Comparison of ENCODE assay signal across 8 mouse cellular contexts in the genomic region with DNA sequence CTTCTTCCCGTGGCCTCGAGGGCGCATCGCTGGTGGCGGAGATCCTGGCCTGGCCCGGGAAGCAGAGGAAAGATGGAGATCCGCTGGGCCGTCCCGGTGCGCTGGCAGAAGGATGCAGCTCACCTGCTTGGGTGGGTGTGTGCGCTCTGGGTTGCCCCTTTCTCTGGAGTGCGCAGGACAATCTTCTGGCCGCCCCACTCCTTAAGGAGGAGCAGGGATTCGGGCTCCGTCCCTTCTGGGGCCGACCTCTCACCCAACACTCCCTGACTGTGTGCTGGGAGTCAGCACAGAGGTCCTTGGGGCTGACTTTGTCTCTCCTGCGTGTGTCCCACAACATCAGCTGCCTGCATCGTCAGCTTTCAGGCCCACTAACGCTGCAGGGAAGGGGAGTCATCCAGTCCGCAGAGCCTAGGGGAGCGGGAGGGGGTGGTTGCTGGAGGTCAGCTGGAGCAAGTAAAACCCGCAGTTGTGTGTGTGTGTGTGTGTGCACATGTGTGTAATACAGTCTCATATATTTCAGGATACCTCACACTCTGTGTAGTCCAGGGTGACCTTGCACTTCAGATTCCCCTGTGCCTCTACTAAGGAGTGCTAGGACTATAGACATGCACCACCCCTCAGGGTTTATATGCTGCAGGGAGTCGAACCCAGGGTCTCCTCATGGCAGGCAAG. TPM values are rescaled to one million over a fixed set of nuclear protein-coding genes. Genes with fewer than 3 reads are reported as not detected.
DNase-seq lines count a peak whose midpoint lies in the region; ATAC-seq and TF ChIP-seq lines count a peak whose summit lies in the region.

No protein-coding gene starts in this region.

- H3K36me3 ChIP-seq in kidney, postnatal 0 days (ENCODE audit: insufficient read depth, low read length) = no peaks in the 10 kb centered on the region
- no peaks in the 10 kb centered on the region for H3K36me3 ChIP-seq in embryonic facial prominence, embryonic 10.5 days (replicated peaks)
- H3K36me3 ChIP-seq in intestine, embryonic 14.5 days (ENCODE audit: control insufficient read depth, insufficient read depth, low read length) = no peaks in the 10 kb centered on the region
- H3K36me3 ChIP-seq in midbrain, postnatal 0 days (ENCODE audit: insufficient read depth, low read length) = no peaks in the 10 kb centered on the region

- peak overlapping the region; percentile 98 for H3K4me2 ChIP-seq in kidney, postnatal 0 days (ENCODE audit: low read length)
- peak overlapping the region; percentile 82 for H3K4me2 ChIP-seq in intestine, embryonic 14.5 days (ENCODE audit: low read length)
- H3K4me2 ChIP-seq in midbrain, postnatal 0 days (ENCODE audit: low read depth, low read length, poor library complexity, severe bottlenecking) = peak overlapping the region; percentile 89

- peak; percentile 44; the same call in 1 of the 2 replicates for ATAC-seq in kidney, postnatal 0 days (replicated peaks; ENCODE audit: low FRiP score, low read depth)
- peak; percentile 51; the same call in 1 of the 2 replicates for ATAC-seq in intestine, embryonic 14.5 days (replicated peaks; ENCODE audit: low FRiP score, low TSS enrichment, low read depth)
- peak; percentile 52 for ATAC-seq in midbrain, postnatal 0 days (ENCODE audit: low FRiP score)

- peak overlapping the region; percentile 57 for H3K9ac ChIP-seq in kidney, postnatal 0 days (ENCODE audit: low read depth, low read length)
- H3K9ac ChIP-seq in intestine, embryonic 14.5 days (ENCODE audit: low read length) = peak overlapping the region; percentile 56
- peak overlapping the region; percentile 61 for H3K9ac ChIP-seq in midbrain, postnatal 0 days (replicated peaks; ENCODE audit: low read length, poor library complexity, severe bottlenecking)

- TF ChIP-seq CTCF in kidney, postnatal 0 days (IDR thresholded peaks at IDR 0.05; ENCODE audit: low read depth) = no peak
- TF ChIP-seq CTCF in midbrain, postnatal 0 days (IDR thresholded peaks at IDR 0.05) = no peak

- H3K27me3 ChIP-seq in kidney, postnatal 0 days (ENCODE audit: insufficient read depth, low read length) = 0 out of 2 replicates have a peak, but pooled peaks cover 3% of the 10 kb centered on the region
- peaks cover 86% of the 10 kb centered on the region for H3K27me3 ChIP-seq in embryonic facial prominence, embryonic 10.5 days (replicated peaks; ENCODE audit: low read depth, poor library complexity, severe bottlenecking)
- H3K27me3 ChIP-seq in intestine, embryonic 14.5 days (replicated peaks; ENCODE audit: control insufficient read depth, insufficient read depth, low read length) = 0 out of 2 replicates have a peak, but pooled peaks cover 3% of the 10 kb centered on the region
- H3K27me3 ChIP-seq in midbrain, postnatal 0 days (ENCODE audit: insufficient read depth, low read length) = 0 out of 2 replicates have a peak, but pooled peaks cover 4% of the 10 kb centered on the region

- H3K4me1 ChIP-seq in kidney, postnatal 0 days (replicated peaks; ENCODE audit: insufficient read depth, low read length) = no peaks in the 10 kb centered on the region
- peaks cover 20% of the 10 kb centered on the region for H3K4me1 ChIP-seq in embryonic facial prominence, embryonic 10.5 days
- 0 out of 2 replicates have a peak, but pooled peaks cover 6% of the 10 kb centered on the region for H3K4me1 ChIP-seq in intestine, embryonic 14.5 days (replicated peaks; ENCODE audit: control insufficient read depth, insufficient read depth, low read length)
- peaks cover 6% of the 10 kb centered on the region; the same call in 1 of the 2 replicates for H3K4me1 ChIP-seq in midbrain, postnatal 0 days (ENCODE audit: insufficient read depth, low read length)

- 4% methylated on average over 20 of the region's 23 CpGs for WGBS in kidney, postnatal 0 days
- WGBS in embryonic facial prominence, embryonic 10.5 days = 2% methylated on average over 23 of the region's 23 CpGs
- WGBS in intestine, embryonic 14.5 days = 2% methylated on average over 23 of the region's 23 CpGs
- WGBS in midbrain, postnatal 0 days = 4% methylated on average over 22 of the region's 23 CpGs

- H3K27ac ChIP-seq in kidney, postnatal 0 days = no peak overlapping the region
- H3K27ac ChIP-seq in embryonic facial prominence, embryonic 10.5 days (replicated peaks) = peak overlapping the region; percentile 68; the same call in 1 of the 2 replicates
- H3K27ac ChIP-seq in intestine, embryonic 14.5 days (ENCODE audit: low read depth) = peak overlapping the region; percentile 18; the same call in 1 of the 2 replicates
- H3K27ac ChIP-seq in midbrain, postnatal 0 days (ENCODE audit: low read depth, low read length) = no peak overlapping the region

- no peaks in the 10 kb centered on the region for H3K9me3 ChIP-seq in kidney, postnatal 0 days (replicated peaks; ENCODE audit: low read length)
- no peaks in the 10 kb centered on the region for H3K9me3 ChIP-seq in embryonic facial prominence, embryonic 10.5 days
- H3K9me3 ChIP-seq in intestine, embryonic 14.5 days (ENCODE audit: control insufficient read depth, low read length) = no peaks in the 10 kb centered on the region
- no peaks in the 10 kb centered on the region for H3K9me3 ChIP-seq in midbrain, postnatal 0 days (ENCODE audit: low read length)

- no peak for DNase-seq in kidney, postnatal 0 days (ENCODE audit: low spot score)
- no peak for DNase-seq in kidney, postnatal 25 days
- peak; percentile 26 for DNase-seq in embryonic facial prominence, embryonic 10.5 days (ENCODE audit: low spot score)
- no peak for DNase-seq in intestine, embryonic 14.5 days (ENCODE audit: low spot score)
- no peak for DNase-seq in midbrain, postnatal 0 days (ENCODE audit: low spot score)
- DNase-seq in embryo, embryonic 9.5 days (ENCODE audit: extremely low spot score) = no peak
- DNase-seq in c-Kit-positive CD71-positive TER-119-positive erythroid progenitor cells, embryonic 14.5 days (ENCODE audit: low spot score) = no peak
- DNase-seq in layer of hippocampus, postnatal 10 days (ENCODE audit: low spot score in 2 of 2) = no peak

- peak overlapping the region; percentile 51 for H3K4me3 ChIP-seq in kidney, postnatal 0 days (replicated peaks; ENCODE audit: low read depth, low read length)
- H3K4me3 ChIP-seq in embryonic facial prominence, embryonic 10.5 days = peak overlapping the region; percentile 73
- H3K4me3 ChIP-seq in intestine, embryonic 14.5 days (ENCODE audit: low read depth, low read length) = peak overlapping the region; percentile 50
- peak overlapping the region; percentile 57 for H3K4me3 ChIP-seq in midbrain, postnatal 0 days (ENCODE audit: low read depth, low read length)

RNA-seq across cellular contexts. Expression of a gene that starts 0.6 kb away (rescaled TPM):
- polyA plus RNA-seq in kidney, postnatal 0 days (2015; fragmentation: Nextera tagmentation; extraction: Ambion mirVana) = 0.95 and 1.2 TPM in 2 replicates
- 2.9 and 4.2 TPM in 2 replicates for polyA plus RNA-seq in embryonic facial prominence, embryonic 10.5 days (2016; fragmentation: Nextera tagmentation; extraction: Ambion mirVana)
- 3.3 and 3.8 TPM in 2 replicates for polyA plus RNA-seq in intestine, embryonic 14.5 days (2014; fragmentation: Nextera tagmentation; extraction: Ambion mirVana)
- 1.5 and 1.7 TPM in 2 replicates for total RNA-seq in midbrain, postnatal 0 days (2014; rRNA removed)
- 0.62 and 0.83 TPM in 2 replicates for polyA plus RNA-seq in midbrain, postnatal 0 days (2015; fragmentation: Nextera tagmentation; extraction: Ambion mirVana)
- total RNA-seq in layer of hippocampus, postnatal 10 days (2021) = 1 to 10 TPM; 2.3 TPM

RNA-seq across cellular contexts. Expression of a gene that starts 57.9 kb away (rescaled TPM):
- 2.5 and 2.6 TPM in 2 replicates for polyA plus RNA-seq in kidney, postnatal 0 days (2015; fragmentation: Nextera tagmentation; extraction: Ambion mirVana)
- 1.1 and 4.1 TPM in 2 replicates for polyA plus RNA-seq in embryonic facial prominence, embryonic 10.5 days (2016; fragmentation: Nextera tagmentation; extraction: Ambion mirVana)
- polyA plus RNA-seq in intestine, embryonic 14.5 days (2014; fragmentation: Nextera tagmentation; extraction: Ambion mirVana) = 5.8 and 6.2 TPM in 2 replicates
- 2.5 and 4.0 TPM in 2 replicates for total RNA-seq in midbrain, postnatal 0 days (2014; rRNA removed)
- 4.6 and 5.4 TPM in 2 replicates for polyA plus RNA-seq in midbrain, postnatal 0 days (2015; fragmentation: Nextera tagmentation; extraction: Ambion mirVana)
- total RNA-seq in layer of hippocampus, postnatal 10 days (2021) = 1 to 10 TPM; 4.5 to 6.4 TPM

RNA-seq across cellular contexts. Expression of a gene that starts 58.0 kb away (rescaled TPM):
- polyA plus RNA-seq in kidney, postnatal 0 days (2015; fragmentation: Nextera tagmentation; extraction: Ambion mirVana) = 24.1 and 27.8 TPM in 2 replicates
- polyA plus RNA-seq in embryonic facial prominence, embryonic 10.5 days (2016; fragmentation: Nextera tagmentation; extraction: Ambion mirVana) = 58.4 and 60.8 TPM in 2 replicates
- 41.8 and 47.2 TPM in 2 replicates for polyA plus RNA-seq in intestine, embryonic 14.5 days (2014; fragmentation: Nextera tagmentation; extraction: Ambion mirVana)
- total RNA-seq in midbrain, postnatal 0 days (2014; rRNA removed) = 33.5 and 42.4 TPM in 2 replicates
- 34.1 and 34.9 TPM in 2 replicates for polyA plus RNA-seq in midbrain, postnatal 0 days (2015; fragmentation: Nextera tagmentation; extraction: Ambion mirVana)
- 10 to 100 TPM; 52.3 to 65.8 TPM for total RNA-seq in layer of hippocampus, postnatal 10 days (2021)

Comparison
In these comparisons a context has a peak if more than half of its experiments do, and no peak if none do; other contexts are left out.
1. H3K27ac ChIP-seq: peak in embryonic facial prominence, embryonic 10.5 days (single experiment) and intestine, embryonic 14.5 days (single experiment); none in kidney, postnatal 0 days (single experiment) and midbrain, postnatal 0 days (single experiment).
2. Peak in every context shown above with its lines, with median percentiles within 50 percentile points of each other: ATAC-seq, H3K4me2 ChIP-seq, H3K4me3 ChIP-seq and H3K9ac ChIP-seq.